Mouse (Mus musculus): ENCODE data around the gene Tnnc1.

DNA sequence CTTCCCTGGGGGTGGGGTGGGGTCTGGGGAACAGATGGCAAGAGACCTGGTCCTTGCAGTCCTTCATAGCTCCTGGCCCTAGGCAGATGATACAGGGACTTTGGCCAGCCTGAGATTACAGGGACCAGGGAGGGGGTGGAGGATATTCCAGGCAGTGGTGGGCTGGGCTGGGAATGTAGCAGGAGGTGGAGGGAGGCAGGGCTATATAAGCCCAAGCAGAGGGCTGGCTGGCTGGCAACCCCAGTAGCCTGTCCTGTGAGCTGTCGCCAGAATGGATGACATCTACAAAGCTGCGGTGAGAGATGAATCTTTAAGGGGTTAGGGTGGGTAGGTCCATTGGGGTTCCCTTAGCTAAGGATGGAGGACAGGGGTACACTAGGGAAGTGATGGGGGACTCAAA is at the start of gene Tnnc1:
- TF ChIP-seq POLR2A (IDR thresholded peaks at IDR 0.05; ENCODE audit: extremely low read depth, insufficient read depth, low read length), result no peak
- TF ChIP-seq CTCF (IDR thresholded peaks at IDR 0.05; ENCODE audit: low read depth, low read length), result no peak
